Mouse (Mus musculus): ENCODE measurements around the gene Robo4.

Gene Robo4

DNA sequence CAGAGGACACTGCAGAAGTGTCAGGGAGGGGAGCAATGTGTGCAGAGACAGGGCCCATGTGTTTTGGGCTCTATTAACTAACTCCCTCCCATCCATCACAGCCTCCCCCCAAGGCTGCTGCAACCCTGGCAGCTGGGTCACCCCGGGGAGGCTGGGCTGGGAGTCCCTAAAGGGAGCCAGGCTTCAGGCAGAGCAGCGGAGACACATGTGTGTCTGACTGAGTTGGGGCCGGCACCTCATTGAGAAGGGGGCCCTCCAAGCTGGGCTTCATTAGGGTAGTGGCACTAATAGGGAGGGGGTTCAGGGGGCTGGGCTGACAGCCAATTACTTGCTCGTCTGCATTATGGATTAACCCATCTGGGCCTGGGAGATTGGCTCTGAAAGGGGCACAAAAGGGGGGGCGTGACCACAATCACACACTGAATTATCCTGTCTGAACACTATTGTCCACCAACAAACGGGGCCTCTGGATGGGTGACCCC, 52.4 kb downstream of the Robo4 start:
- DNase-seq (ENCODE audit: low read depth, low spot score): no peak

- no peak for DNase-seq (ENCODE audit: low read depth, low spot score)
Observed at GRCm38 (mm10) chr9:37454991-37455390, 53.3 kb downstream of the Robo4 start.

DNA sequence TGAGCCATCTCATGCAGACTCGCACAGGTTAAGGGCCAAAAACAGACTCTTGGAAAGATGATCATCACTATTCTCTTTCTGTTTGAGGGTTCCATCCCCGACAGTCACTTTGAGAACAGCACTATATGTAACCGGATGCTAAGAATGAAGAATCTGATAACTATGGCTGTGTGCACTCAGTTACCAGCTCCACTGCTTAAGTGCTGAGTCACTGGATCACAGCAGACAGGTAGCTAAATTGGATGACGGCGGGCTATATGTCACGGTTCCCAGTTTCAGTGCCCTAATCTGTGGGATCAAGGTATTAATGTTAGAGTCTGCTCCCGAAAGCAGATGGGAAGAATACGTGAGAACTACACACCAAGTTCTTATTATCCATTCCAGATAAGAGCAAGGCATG, 54.2 kb downstream of the Robo4 start:
- no peak for DNase-seq (ENCODE audit: low read depth, low spot score)

DNA sequence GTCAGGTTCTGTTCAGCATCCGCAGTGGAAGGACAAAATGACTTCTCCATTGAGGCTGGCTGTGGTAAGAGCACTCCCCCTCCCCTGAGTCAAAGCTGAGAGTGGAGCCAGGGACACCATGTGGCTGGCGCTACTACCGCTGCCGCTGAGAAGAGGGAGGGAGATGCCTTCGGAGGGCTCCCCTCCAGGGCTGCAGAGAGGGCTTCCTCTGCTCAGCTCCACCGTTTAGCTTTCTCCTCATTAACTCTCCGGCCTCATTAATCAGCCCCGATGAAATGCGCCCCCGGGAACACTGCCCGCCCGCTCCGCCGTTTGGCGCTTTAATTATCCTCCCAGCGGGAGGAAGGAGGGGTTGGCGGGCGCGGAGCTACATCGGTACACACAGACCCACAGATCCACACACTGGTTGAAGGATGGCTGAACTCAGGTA, 54.8 kb downstream of the Robo4 start:
- DNase-seq (ENCODE audit: low read depth, low spot score): no peak

GRCm38 (mm10) chr9:37457151-37457550, 55.5 kb downstream of the Robo4 start:
- DNase-seq (ENCODE audit: low read depth, low spot score): no peak

DNA sequence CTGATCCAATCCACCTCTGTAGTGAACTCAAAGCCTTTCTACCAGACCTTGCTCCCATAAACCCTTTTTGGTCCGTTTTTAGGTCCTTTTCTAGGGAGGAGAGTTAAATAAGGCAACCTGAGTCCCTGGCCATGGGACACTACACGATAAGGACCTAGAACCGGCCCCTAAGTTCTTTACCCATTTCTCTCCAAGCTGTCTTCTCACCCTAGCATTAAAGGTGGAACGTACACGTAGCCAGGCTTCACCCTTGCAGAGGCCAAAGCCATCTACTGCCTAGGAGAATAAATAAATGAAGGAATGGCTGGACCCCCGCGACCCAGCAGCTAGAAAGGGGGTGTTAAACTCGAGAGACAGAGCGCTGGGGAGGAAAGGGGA, 58.0 kb downstream of the Robo4 start:
- DNase-seq (ENCODE audit: low read depth, low spot score): no peak

- DNase-seq (ENCODE audit: low read depth, low spot score): no peak
Observed at GRCm38 (mm10) chr9:37460043-37460960, 58.6 kb downstream of the Robo4 start.

DNA sequence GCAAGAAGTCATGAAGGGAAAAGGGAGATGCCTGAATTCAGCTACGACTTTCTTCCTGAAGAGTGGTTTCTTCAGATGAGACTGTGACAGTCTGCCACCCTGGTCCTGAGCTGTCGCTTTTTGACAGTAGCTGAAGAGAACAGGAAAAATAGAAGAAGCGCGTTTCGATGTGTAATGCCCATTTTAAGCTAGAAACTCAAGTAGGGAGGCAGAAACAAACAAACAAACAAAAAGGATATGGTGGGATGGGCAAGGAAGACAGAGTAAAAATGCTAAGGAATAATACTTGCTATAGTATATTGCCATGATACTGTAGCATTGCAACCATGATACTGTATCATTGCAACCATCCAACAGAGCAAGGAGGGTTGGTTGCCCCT, 59.3 kb downstream of the Robo4 start:
- DNase-seq (ENCODE audit: low read depth, low spot score): no peak

DNA sequence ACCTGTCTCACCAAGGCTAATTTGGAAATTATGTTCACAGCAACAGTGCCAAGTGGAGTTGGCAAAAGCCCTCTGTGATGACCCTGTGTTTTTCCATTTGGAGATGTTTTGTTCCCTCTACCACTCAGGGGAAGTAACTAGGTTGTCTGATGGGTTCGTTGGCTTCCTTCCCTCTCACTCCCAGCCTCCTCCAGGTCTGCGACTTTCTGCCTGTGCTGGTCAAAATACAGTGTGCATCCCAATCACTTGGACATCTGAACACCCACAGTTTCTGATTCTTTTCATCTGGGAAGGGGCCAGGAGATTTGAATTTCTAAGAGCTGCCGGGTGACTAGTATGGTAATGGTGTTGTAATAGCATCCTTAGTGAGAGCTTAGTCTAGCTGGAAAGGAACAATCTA, 59.9 kb downstream of the Robo4 start:
- DNase-seq (ENCODE audit: low read depth, low spot score): no peak

DNA sequence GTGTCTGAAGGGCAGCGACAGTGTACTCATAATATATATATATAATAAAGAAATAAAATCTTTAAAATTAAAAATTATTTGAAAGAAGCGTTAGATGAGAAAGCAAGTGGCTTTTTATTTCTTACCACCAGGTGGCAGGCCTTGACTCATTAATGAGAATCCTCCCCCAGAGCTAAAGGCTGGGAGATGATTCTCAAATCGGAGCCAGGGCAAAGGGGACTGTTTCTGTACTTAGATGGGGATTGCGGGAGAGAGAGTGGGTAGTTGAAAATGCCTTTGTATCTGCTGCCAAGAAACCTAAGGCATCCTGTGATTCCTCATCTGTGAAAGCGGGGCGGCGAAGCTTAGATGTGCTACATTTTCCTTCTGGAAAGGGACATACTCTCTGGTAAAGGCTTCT, 61.1 kb downstream of the Robo4 start:
- peak; percentile 38 for DNase-seq (ENCODE audit: low read depth, low spot score)
